Mouse (Mus musculus): ENCODE measurements around the gene Reep3. TPM values are rescaled to one million over a fixed set of nuclear protein-coding genes. Genes with fewer than 3 reads are reported as not detected.

The Reep3 gene
- 10 to 100 TPM; 18.1 to 90.3 (median 33.9) TPM for total RNA-seq (2018; cell fraction: chromatin; rRNA removed)
- total RNA-seq (2018; cell fraction: cytosol; rRNA removed): 10 to 100 TPM; 62.9 to 87.4 (median 77.2) TPM
- total RNA-seq (2018; cell fraction: nucleus; rRNA removed): 100 to 1,000 TPM in 2 of 26 experiments, 10 to 100 TPM in 24; 41.7 to 117 (median 67.9) TPM
- 58.9 to 66.7 TPM (median 60.5 TPM) in 3 replicates for polyA plus RNA-seq (2018)

DNA sequence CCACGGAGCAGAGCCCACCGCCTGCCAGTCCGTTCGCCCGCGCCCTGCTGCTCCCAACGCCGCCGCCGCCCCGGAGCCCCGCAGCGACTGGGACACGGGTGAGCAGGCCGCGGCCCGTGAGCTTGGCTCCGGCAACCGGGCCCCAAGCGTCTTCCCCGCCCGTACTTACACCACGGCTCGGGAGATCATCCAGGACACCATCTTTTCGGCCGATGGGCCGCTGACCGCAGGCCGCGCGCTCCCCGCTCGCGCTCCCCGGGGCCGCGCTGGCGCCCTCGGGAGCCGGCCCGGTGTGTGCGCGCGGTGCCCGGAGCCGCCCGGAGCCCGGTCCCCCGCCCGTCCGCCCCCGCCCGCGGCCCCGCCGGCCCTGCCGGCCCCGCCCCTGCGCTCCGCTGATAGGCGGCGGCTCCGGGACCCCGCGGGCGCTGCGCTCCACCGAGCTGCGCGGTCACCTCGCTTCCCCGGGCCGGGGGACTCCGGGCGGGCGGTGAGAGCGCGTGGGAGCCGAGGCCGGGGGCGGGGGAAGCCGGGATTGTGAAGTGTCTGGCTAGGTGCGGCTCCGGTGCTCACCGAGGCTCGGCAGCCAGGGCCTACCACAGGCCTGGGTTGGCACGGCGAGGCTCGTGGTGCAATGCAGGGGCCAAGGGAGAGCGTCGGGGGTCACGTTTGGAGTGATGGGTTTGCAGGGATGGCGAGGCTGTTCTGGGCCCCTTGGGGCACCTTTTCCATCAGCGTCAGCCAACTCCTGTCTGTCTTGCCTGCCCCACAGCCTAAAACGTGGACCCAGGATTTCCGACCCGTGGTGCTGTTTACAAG is at the start of gene Reep3:
Gene Reep3 (minus strand): TSS at position 325 of the 816 bp plus-strand sequence.
- H3K4me3 ChIP-seq (ENCODE audit: inconsistent target): peak within 1 kb of the TSS; percentile 74
- no peaks in the 10 kb centered on the region; the same call in 1 of the 2 replicates for H3K36me3 ChIP-seq (ENCODE audit: inconsistent target)
- WGBS (ENCODE audit: missing documents): under 1% methylated on average over 75 of the region's 97 CpGs
- peak within 1 kb of the TSS; percentile 73 for H3K27ac ChIP-seq
- H3K79me2 ChIP-seq (ENCODE audit: inconsistent target): peaks cover 91% of the 10 kb centered on the region

DNA sequence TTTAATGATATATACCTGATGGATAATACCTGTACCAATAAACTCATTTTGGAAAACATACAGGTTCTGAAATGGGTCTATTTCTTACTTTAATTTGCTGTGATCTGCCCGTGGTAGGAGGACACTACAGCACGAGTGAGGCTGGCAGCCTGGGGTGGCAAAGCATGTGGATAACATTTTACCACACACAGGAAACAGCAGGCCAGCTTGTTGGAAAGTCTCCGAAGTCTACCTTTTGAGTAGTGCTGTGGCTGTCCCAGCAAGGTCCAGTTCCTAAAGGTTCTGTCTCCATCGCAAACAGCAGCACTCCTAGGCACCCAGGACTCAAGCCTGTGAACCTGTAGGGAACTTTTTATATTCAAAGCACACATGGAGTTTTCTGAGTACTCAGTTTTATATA is 48.9 kb upstream of the Reep3 start:
- Histone ChIP-seq H3K36me3 (ENCODE audit: inconsistent target) (no peaks in the 10 kb centered on the region), H3K79me2 (ENCODE audit: inconsistent target) (peaks cover 100% of the 10 kb centered on the region), H3K27ac (no peak overlapping the region), H3K4me3 (ENCODE audit: inconsistent target) (no peak overlapping the region)
- WGBS (ENCODE audit: missing documents): 50% methylated on average over 4 of the region's 4 CpGs

DNA sequence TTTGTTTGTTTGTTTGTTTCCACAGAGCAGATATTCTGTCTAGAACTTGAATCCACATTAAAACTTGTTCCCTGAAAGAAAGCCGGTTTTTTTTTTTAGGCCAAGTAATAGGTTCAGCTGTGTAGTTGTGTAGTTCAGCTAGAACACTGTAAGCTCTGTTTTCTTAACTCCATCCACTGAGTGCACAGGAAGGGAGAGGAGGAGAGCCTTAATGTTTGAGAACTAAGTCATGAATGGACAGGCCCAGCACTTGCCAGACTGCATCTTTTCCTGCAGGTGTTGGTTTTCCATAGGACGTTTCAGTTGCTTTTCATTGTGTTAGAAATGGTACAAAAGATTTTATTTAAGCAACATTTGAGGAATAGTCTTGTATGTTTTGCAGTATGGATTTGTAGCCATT is 47.5 kb upstream of the Reep3 start:
- H3K36me3 ChIP-seq (ENCODE audit: inconsistent target): no peaks in the 10 kb centered on the region
- 94% methylated on average over 2 of the region's 2 CpGs for WGBS (ENCODE audit: missing documents)
- H3K4me3 ChIP-seq (ENCODE audit: inconsistent target): no peak overlapping the region

DNA sequence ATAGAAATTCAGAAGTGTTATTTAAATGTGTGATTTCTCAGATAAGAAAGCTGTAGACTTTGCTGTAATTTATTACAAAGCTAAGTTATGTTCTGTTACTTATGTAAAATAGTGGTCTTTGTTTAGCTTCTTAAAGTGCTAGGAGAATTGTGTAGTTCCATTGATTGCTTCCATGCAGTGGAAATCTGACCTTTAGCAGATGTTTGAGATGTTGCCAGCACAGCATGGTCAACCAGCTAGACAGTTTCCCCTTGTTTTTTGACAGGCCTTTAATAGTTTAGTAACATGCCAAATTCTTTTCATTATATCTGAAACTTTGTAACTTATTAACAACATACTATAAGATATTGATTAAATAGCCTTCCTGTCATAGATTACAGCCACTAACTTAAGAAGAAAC is 46.9 kb upstream of the Reep3 start:
- Histone ChIP-seq H3K36me3 (ENCODE audit: inconsistent target) (no peaks in the 10 kb centered on the region), H3K79me2 (ENCODE audit: inconsistent target) (peaks cover 100% of the 10 kb centered on the region), H3K27ac (no peak overlapping the region), H3K4me3 (ENCODE audit: inconsistent target) (no peak overlapping the region)

More for the DNA sequence above, 47.5 kb upstream of the Reep3 start:
- Histone ChIP-seq H3K27ac (no peak overlapping the region), H3K79me2 (ENCODE audit: inconsistent target) (peaks cover 100% of the 10 kb centered on the region)

DNA sequence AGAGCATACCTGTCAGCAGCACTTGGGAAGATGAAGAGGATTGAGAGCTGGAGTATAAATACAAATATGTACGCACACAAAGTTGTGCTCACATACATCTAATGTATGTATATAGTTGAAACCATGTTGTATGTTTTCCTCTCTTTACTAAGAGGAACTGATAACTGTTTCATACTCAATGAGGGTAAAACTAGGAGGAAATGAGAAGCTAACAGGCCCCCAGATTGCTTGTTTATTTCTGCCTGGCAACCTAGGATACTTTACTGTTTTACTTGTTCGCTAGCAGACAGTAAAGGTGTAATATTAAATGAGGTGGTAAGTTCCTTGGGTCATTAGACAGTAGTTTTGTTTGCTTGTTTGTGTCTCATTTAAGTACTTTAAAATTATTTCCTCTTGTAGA is 40.7 kb upstream of the Reep3 start:
- 91% methylated on average over 2 of the region's 2 CpGs for WGBS (ENCODE audit: missing documents)
- Histone ChIP-seq H3K27ac (no peak overlapping the region), H3K4me3 (ENCODE audit: inconsistent target) (no peak overlapping the region), H3K79me2 (ENCODE audit: inconsistent target) (peaks cover 100% of the 10 kb centered on the region), H3K36me3 (ENCODE audit: inconsistent target) (no peaks in the 10 kb centered on the region)

DNA sequence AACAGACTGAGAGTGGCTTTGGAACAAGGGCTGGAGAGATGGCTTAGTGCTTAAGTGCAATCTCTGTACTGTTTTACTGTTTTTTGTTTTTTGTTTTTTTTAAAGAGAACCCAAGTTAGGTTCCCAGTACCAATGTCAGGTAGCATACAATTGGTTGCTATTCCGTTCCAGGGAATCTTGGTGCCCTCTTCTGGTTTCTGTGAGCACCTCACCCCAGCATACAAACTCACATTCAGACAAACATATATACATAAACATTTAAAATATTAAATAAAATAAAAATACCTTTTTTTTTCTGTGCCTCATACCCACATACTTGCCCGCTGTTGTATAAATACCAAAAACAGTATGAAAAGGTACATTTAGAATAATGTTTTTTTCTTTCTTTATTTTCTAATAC is 37.6 kb upstream of the Reep3 start:
- peaks cover 100% of the 10 kb centered on the region for H3K79me2 ChIP-seq (ENCODE audit: inconsistent target)
- no peak overlapping the region for H3K4me3 ChIP-seq (ENCODE audit: inconsistent target)
- WGBS (ENCODE audit: missing documents): 100% methylated on average over 1 of the region's 2 CpGs
- no peaks in the 10 kb centered on the region for H3K36me3 ChIP-seq (ENCODE audit: inconsistent target)
- no peak overlapping the region for H3K27ac ChIP-seq

DNA sequence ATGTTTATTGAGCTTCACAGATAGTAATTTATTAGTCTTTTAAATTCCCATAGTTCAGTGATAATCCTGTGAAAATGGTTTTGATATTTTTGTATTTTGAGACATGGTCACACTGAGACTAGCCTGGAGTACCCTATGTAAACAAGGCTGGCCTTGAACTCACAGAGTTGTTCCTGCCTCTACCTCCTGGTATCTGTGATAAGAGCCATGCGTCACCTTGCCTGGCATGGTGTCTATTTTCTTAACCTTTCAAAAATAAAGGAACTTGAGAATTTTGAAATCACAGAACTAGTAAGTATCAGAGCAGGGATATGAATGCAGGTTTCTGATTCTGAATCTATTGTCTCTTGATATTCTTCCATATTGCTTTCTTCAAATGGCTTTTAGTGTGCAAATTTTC is 35.0 kb upstream of the Reep3 start:
- no peak overlapping the region for H3K4me3 ChIP-seq (ENCODE audit: inconsistent target)
- H3K79me2 ChIP-seq (ENCODE audit: inconsistent target): peaks cover 94% of the 10 kb centered on the region
- H3K27ac ChIP-seq: no peak overlapping the region
- no peaks in the 10 kb centered on the region for H3K36me3 ChIP-seq (ENCODE audit: inconsistent target)
- 100% methylated on average over 1 of the region's 1 CpGs for WGBS (ENCODE audit: missing documents)

DNA sequence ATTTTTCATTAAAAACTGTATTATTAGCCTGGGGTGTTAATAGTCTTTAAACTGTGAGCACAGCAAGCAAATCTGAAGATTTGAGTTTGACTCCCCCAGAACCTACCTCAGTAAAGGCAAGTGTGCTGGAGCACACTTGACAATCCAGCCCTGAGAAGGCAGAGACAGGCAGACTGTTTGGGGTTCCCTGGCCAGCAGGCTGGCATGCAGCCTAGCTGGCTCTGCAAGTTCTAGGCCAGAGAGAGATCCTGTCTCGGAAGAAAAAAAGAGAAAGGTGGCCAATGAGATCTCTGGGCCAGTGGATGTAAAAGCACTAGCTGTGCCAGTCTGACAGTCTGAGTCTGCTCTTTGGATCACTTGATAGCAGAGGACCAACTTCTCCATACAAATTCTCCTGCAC is 32.8 kb upstream of the Reep3 start:
- Histone ChIP-seq H3K36me3 (ENCODE audit: inconsistent target) (no peaks in the 10 kb centered on the region), H3K79me2 (ENCODE audit: inconsistent target) (peaks cover 92% of the 10 kb centered on the region), H3K27ac (no peak overlapping the region), H3K4me3 (ENCODE audit: inconsistent target) (no peak overlapping the region)
- WGBS (ENCODE audit: missing documents): 88% methylated on average over 1 of the region's 1 CpGs

DNA sequence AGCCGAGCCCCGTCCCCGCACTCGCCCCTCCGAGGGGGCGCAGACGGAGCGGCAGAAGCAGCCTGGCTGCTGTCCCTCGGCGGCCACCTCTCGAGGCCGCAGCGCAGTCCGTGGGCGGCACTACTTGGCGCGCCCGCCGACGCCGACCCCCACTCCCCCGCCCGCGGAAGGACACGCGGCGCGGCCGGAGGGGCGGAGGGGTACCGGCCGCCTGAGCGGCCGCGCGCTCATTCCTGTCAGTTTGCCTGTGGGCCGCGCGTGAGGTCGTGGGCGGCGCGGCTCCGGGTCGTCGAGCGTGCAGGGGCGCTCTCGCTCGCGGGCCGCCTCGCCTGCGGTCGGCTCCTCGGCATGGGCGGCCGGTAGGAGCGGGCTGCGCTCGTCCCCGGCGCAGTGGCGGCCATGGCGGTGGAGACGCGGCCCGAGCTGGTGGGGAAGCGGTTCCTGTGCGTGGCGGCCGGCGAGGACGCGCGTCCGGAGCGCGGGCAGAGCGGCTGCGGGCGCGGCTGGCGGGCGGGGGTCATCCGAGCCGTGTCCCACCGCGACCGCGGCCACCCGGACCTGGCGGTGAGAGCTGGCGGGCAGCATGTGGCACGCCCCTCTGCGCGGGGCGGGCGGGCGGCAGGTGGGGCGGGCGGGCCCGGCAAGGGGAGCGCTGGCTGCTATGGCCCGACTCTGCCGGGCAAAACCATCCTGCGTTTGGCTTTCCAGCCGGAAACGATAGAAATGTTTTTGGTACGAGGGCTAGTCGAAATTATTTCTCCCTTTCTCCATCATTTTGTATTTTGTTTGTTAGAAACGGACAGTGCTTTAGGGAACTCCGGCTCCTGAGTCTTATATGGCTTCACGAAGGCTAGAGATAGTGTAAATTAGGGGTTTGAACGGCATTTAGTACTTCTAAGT is 30.4 kb upstream of the Reep3 start:
- WGBS (ENCODE audit: missing documents): 1% methylated on average over 103 of the region's 115 CpGs
- Histone ChIP-seq H3K36me3 (ENCODE audit: inconsistent target) (no peaks in the 10 kb centered on the region), H3K4me3 (ENCODE audit: inconsistent target) (peak overlapping the region; percentile 34), H3K79me2 (ENCODE audit: inconsistent target) (peaks cover 92% of the 10 kb centered on the region), H3K27ac (no peak overlapping the region)

DNA sequence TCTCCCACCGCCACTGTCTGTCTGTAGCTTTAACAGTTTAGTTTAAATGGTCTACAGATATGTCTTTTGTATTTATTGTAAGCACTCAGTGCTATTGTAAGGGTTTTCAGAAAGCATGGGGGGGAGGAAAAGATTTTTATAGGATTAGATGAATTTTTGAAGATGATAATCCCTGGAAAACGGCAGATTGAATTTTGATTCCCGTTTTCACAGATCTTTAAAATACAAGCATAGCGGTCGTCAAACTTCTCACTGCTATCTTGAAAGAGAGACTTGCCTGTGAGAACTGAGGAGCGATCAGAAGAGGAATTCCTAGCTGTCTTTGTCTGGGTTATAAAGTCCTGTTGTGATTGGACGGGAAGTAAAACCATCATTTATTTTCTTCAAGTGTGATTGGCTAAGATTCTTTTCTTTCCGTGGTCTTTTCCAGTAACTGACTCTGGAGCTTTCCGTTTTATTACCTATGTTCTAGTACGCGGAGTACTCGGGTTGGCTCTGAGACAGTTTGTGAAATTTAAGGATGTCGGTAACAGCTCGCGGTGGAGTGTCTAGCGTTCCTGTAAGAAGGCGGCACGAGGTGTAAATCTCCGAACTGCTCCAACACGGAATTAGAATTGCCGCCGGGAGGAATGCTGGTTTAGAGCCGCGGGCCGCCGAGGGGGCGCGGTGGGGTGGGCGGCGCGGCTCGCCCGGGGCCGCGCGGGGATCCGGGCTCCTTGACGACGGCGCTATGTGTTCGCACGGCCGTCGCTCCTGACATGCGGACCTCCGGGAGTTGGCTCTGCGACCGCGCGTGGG is 29.5 kb upstream of the Reep3 start:
- Histone ChIP-seq H3K27ac (no peak overlapping the region), H3K79me2 (ENCODE audit: inconsistent target) (peaks cover 92% of the 10 kb centered on the region), H3K4me3 (ENCODE audit: inconsistent target) (no peak overlapping the region; the same call in 1 of the 2 replicates), H3K36me3 (ENCODE audit: inconsistent target) (no peaks in the 10 kb centered on the region)
- WGBS (ENCODE audit: missing documents): 14% methylated on average over 31 of the region's 50 CpGs

DNA sequence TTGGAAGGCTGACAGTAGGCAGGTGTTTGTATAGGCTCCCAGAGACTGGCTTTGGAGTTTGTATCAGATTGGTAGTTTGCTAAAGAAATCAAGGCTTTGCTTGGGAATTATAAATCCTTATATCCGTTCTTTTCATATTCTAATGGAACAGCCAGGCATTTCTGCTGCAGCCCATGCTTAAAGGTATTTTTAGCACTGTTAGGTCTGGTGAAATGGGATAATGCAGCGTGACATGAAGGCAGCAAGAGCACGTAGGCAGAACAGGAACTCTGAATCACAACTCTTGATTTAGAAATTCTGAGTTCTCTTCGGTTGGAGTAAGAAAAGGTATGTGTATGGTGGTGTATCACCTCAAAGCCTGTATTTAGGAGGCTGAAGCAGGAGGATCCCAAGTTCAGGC is 27.4 kb upstream of the Reep3 start:
- Histone ChIP-seq H3K27ac (peak overlapping the region; percentile 38), H3K4me3 (ENCODE audit: inconsistent target) (no peak overlapping the region), H3K36me3 (ENCODE audit: inconsistent target) (no peaks in the 10 kb centered on the region), H3K79me2 (ENCODE audit: inconsistent target) (peaks cover 92% of the 10 kb centered on the region)
- WGBS (ENCODE audit: missing documents): 35% methylated on average over 4 of the region's 4 CpGs

DNA sequence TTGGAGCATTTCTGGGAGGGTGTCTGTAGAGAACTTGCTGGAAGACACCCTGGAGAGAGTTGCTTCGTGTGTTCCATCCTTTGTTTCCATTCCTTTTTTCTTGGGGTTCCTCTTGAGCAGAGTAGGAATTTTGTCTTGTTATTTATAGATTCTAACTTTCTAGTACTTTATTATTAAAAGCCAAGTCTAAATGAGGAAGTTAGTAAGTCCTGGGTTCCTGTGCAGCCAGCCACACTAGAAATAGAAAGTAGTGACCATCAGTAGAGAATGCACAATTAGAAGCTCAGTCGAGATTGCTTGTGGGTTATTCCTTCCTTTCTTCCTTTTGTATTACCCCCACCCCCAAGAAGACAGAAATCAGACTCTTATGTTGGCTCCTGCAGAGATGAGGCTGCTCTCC is 27.0 kb upstream of the Reep3 start:
- Histone ChIP-seq H3K36me3 (ENCODE audit: inconsistent target) (no peaks in the 10 kb centered on the region), H3K79me2 (ENCODE audit: inconsistent target) (peaks cover 92% of the 10 kb centered on the region), H3K4me3 (ENCODE audit: inconsistent target) (no peak overlapping the region), H3K27ac (peak overlapping the region; percentile 38)
- 0% methylated on average over 2 of the region's 2 CpGs for WGBS (ENCODE audit: missing documents)

DNA sequence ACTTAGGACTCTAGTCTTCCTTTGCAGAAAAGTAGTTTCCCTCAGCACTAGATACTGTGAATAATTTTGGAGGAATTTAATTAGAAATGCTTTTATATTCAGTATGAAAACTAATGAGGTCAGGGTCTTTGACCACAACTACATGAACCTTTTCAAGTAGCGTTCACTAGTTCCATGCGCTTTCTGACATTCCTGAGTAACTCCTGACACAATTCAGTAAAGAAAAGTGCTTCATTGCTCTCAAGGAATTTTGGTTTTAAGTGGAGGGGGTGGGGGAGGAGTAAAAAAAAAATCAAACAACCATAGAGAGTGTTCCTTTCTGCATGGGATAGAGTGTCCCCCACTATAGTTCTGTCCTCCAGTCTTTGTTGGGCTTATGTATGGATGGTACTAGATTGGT is 23.9 kb upstream of the Reep3 start:
- Histone ChIP-seq H3K4me3 (ENCODE audit: inconsistent target) (no peak overlapping the region), H3K36me3 (ENCODE audit: inconsistent target) (no peaks in the 10 kb centered on the region), H3K27ac (no peak overlapping the region), H3K79me2 (ENCODE audit: inconsistent target) (peaks cover 100% of the 10 kb centered on the region)
- 100% methylated on average over 2 of the region's 2 CpGs for WGBS (ENCODE audit: missing documents)

DNA sequence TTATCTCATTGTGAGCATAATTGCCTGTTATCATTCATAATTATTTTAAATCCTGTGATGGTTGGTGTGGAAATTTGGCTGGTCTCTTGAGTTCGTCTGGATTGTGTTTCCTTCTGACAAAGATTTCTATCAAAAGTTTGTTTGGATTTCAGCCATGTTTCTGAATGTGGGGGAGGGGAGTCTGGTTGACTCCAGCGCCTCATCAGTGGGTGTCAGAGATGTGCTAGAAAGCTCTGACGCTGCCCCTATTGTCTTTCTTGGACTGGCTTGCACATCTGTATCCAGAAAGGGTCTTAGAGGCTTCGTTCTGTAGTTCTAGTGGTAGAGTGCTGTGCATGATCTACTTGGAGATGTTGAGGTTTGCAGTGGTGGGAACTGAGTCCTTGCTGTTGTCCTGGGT is 23.4 kb upstream of the Reep3 start:
- H3K79me2 ChIP-seq (ENCODE audit: inconsistent target): peaks cover 95% of the 10 kb centered on the region
- no peaks in the 10 kb centered on the region for H3K36me3 ChIP-seq (ENCODE audit: inconsistent target)
- no peak overlapping the region for H3K4me3 ChIP-seq (ENCODE audit: inconsistent target)
- H3K27ac ChIP-seq: no peak overlapping the region
- 92% methylated on average over 4 of the region's 4 CpGs for WGBS (ENCODE audit: missing documents)

Data from macrophage (primary cell).